7 mouse cellular contexts compared by ENCODE assay signal in genomic region chr17:44618691-44619090, GRCm38 (mm10).
A peak's percentile ranks its signal among the peaks of the same experiment; 100 is the strongest.
DNase-seq lines count a peak whose midpoint lies in the region; ATAC-seq and TF ChIP-seq lines count a peak whose summit lies in the region.

No protein-coding gene starts in this region.

- intact Hi-C loops in left cerebral cortex, adult 2 months (cut with DNase I), result loop anchor here (10.0 kb wide), 1 partner anchor 786 kb away; no protein-coding TSS in a partner anchor
- intact Hi-C loops in left cerebral cortex, postnatal 4 days (cut with DNase I), result no loop called here

- H3K27ac ChIP-seq in left cerebral cortex, adult 2 months, result peak overlapping the region; percentile 91
- no peak overlapping the region for H3K27ac ChIP-seq in heart, embryonic 11.5 days (ENCODE audit: low read depth, low read length)

- H3K4me2 ChIP-seq in heart, embryonic 11.5 days, result no peak overlapping the region

- peak; percentile 48 to 55 for DNase-seq in left cerebral cortex, adult 2 months (ENCODE audit: extremely low spot score in 1 of 2, low spot score in 2 of 2)
- no peak for DNase-seq in left cerebral cortex, adult 8-10 months (ENCODE audit: low spot score in 2 of 2)
- peak; percentile 70 for DNase-seq in cerebellum, adult 9-11 months
- peak; percentile 48 for DNase-seq in gastrocnemius, adult 18-20 months (ENCODE audit: low spot score)
- peak; percentile 21 for DNase-seq in left cerebral cortex, postnatal 4 days
- peak; percentile 48 for DNase-seq in right cerebral cortex, postnatal 14 days

- no peak for ATAC-seq in heart, embryonic 11.5 days (replicated peaks; ENCODE audit: insufficient number of reproducible peaks, low FRiP score, low TSS enrichment)

- no peaks in the 10 kb centered on the region for H3K4me1 ChIP-seq in heart, embryonic 11.5 days (ENCODE audit: control insufficient read depth, insufficient read depth, low read length)

- H3K4me3 ChIP-seq in left cerebral cortex, adult 2 months, result peak overlapping the region; percentile 32; the same call in 1 of the 2 replicates
- H3K4me3 ChIP-seq in heart, embryonic 11.5 days (ENCODE audit: low read depth, low read length), result no peak overlapping the region

- H3K27me3 ChIP-seq in heart, embryonic 11.5 days (ENCODE audit: control insufficient read depth, insufficient read depth, low read length), result no peaks in the 10 kb centered on the region

- no peaks in the 10 kb centered on the region for H3K9me3 ChIP-seq in heart, embryonic 11.5 days (replicated peaks; ENCODE audit: control insufficient read depth, low read length)

- 55% methylated on average over 11 of the region's 11 CpGs for WGBS in heart, embryonic 11.5 days (ENCODE audit: insufficient replicate concordance)

- no peaks in the 10 kb centered on the region for H3K36me3 ChIP-seq in heart, embryonic 11.5 days (ENCODE audit: control insufficient read depth, insufficient read depth, low read length)

- TF ChIP-seq CTCF in left cerebral cortex, adult 2 months (IDR thresholded peaks at IDR 0.05), result no peak

- no peak overlapping the region for H3K9ac ChIP-seq in heart, embryonic 11.5 days (ENCODE audit: low read depth, low read length)

Comparison
In these comparisons a context has a peak if more than half of its experiments do, and no peak if none do; other contexts are left out.
1. DNase-seq: peak in left cerebral cortex, adult 2 months (2 of 2), cerebellum, adult 9-11 months (single experiment), gastrocnemius, adult 18-20 months (single experiment), left cerebral cortex, postnatal 4 days (single experiment) and right cerebral cortex, postnatal 14 days (single experiment); none in left cerebral cortex, adult 8-10 months (0 of 2).